ENCODE assay signal across 26 mouse cellular contexts in genomic region chr7:135132461-135132860, GRCm38 (mm10).
DNase-seq lines count a peak whose midpoint lies in the region; ATAC-seq lines count a peak whose summit lies in the region.
"Had no signal": no experiment of that assay in that cellular context is flagged by ENCODE, and none has a peak within 500 bp of the region (broad histone marks: within the 10 kb centered on the region; RNA-seq: fewer than 3 reads in every experiment).

No protein-coding gene starts in this region.

- H3K27me3 ChIP-seq in forebrain, embryonic 12.5 days = no peaks in the 10 kb centered on the region
- H3K27me3 ChIP-seq: forebrain, embryonic 15.5 days; limb, embryonic 12.5 days; liver, embryonic 15.5 days; neural tube, embryonic 13.5 days had no signal

- H3K36me3 ChIP-seq in forebrain, embryonic 12.5 days (replicated peaks) = no peaks in the 10 kb centered on the region; the same call in 1 of the 2 replicates
- H3K36me3 ChIP-seq: forebrain, embryonic 15.5 days; hindbrain, embryonic 13.5 days; liver, embryonic 15.5 days; neural tube, embryonic 13.5 days had no signal

- no peak overlapping the region for H3K9ac ChIP-seq in forebrain, embryonic 12.5 days
- H3K9ac ChIP-seq: forebrain, embryonic 15.5 days; hindbrain, embryonic 13.5 days; limb, embryonic 12.5 days; liver, embryonic 15.5 days; neural tube, embryonic 13.5 days had no signal

- peak; percentile 45 for DNase-seq in lung, postnatal 10 days
- DNase-seq in lung, postnatal 36 days = no peak
- peak; percentile 46 for DNase-seq in cerebellum, adult 11 months
- DNase-seq in cerebellum, adult 8-10 months = peak; percentile 48
- DNase-seq in cerebellum, postnatal 25 days = peak; percentile 83 to 85
- no peak for DNase-seq in Muller cell, postnatal 12 days (ENCODE audit: inconsistent ontology term)
- DNase-seq: adrenal gland, postnatal 25 days; gastrocnemius, adult 2 months; gastrocnemius, postnatal 36 days; heart, adult 18-20 months; heart, postnatal 36 days; layer of hippocampus, adult 9-11 months; right cerebral cortex, postnatal 4 days; thymus, adult 2 months; thymus, postnatal 36 days had no signal

- ATAC-seq in forebrain, embryonic 12.5 days (ENCODE audit: low FRiP score) = no peak
- ATAC-seq: CD4-positive, CD25-positive, alpha-beta regulatory T cell, adult 4 months; forebrain, embryonic 15.5 days; intestine, postnatal 0 days had no signal

- H3K4me2 ChIP-seq in forebrain, embryonic 12.5 days = no peak overlapping the region
- H3K4me2 ChIP-seq: forebrain, embryonic 15.5 days; heart, embryonic 11.5 days; hindbrain, embryonic 13.5 days; limb, embryonic 12.5 days; liver, embryonic 15.5 days; midbrain, embryonic 11.5 days; neural tube, embryonic 13.5 days had no signal

- 0 out of 2 replicates have a peak, but pooled peaks cover 4% of the 10 kb centered on the region for H3K4me1 ChIP-seq in forebrain, embryonic 12.5 days
- H3K4me1 ChIP-seq: limb, embryonic 12.5 days; liver, embryonic 15.5 days had no signal

- 89% methylated on average over 4 of the region's 4 CpGs for WGBS in forebrain, embryonic 12.5 days

- no peak overlapping the region for H3K27ac ChIP-seq in forebrain, embryonic 12.5 days
- H3K27ac ChIP-seq: forebrain, embryonic 15.5 days; gastrocnemius, adult 2 months; hindbrain, embryonic 13.5 days; kidney, postnatal 0 days; limb, embryonic 12.5 days; liver, embryonic 15.5 days; neural tube, embryonic 13.5 days had no signal

- H3K9me3 ChIP-seq in forebrain, embryonic 12.5 days = no peaks in the 10 kb centered on the region
- H3K9me3 ChIP-seq: forebrain, embryonic 15.5 days; hindbrain, embryonic 13.5 days; limb, embryonic 12.5 days; liver, embryonic 15.5 days; neural tube, embryonic 13.5 days had no signal

- H3K4me3 ChIP-seq in forebrain, embryonic 12.5 days (replicated peaks) = no peak overlapping the region
- H3K4me3 ChIP-seq: forebrain, embryonic 15.5 days; gastrocnemius, adult 2 months; hindbrain, embryonic 13.5 days; limb, embryonic 12.5 days; liver, embryonic 15.5 days; neural tube, embryonic 13.5 days had no signal

Comparison
In these comparisons a context has a peak if more than half of its experiments do, and no peak if none do; other contexts are left out.
1. DNase-seq: peak in lung, postnatal 10 days (single experiment), cerebellum, adult 11 months (single experiment), cerebellum, adult 8-10 months (single experiment) and cerebellum, postnatal 25 days (2 of 2); none in lung, postnatal 36 days (single experiment) and Muller cell, postnatal 12 days (single experiment).